Mouse (Mus musculus): ENCODE data around the gene Lima1. TPM values are rescaled to one million over a fixed set of nuclear protein-coding genes. Genes with fewer than 3 reads are reported as not detected.
A peak's percentile ranks its signal among the peaks of the same experiment; 100 is the strongest.
"Not testable (repeated sequence)": the region's sequence is repeated elsewhere in the genome, so short reads cannot be mapped to it uniquely, and the experiment has no call there.

Gene Lima1
- polyA plus RNA-seq, 1 experiment from 2014 or later: 65.4 TPM

DNA sequence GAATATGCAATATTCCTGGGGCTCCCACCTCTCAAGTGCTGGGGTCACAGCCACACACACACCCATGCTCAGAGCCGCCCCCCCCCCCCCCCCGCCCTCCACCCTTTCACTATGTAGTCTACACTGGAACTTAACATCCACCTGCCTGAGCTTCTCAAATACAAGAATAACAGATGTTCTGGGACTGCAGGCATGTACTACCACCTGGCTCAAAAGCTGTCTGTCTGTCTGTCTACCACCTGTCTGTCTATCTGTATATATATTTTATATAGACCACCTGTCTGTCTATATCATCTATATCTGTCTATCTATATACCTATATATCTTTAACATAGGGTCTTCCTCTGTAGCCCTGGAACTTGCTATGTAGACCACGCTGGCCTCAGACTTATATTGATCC lies 16.1 kb upstream of the Lima1 start:
- Histone ChIP-seq H3K4me3 (no peak overlapping the region), H3K36me3 (replicated peaks) (no peaks in the 10 kb centered on the region), H3K4me1 (peaks cover 12% of the 10 kb centered on the region), H3K27ac (replicated peaks) (no peak overlapping the region), H3K9me3 (no peaks in the 10 kb centered on the region), H3K27me3 (replicated peaks; ENCODE audit: low read depth, poor library complexity, severe bottlenecking) (no peaks in the 10 kb centered on the region)
- no peak for DNase-seq (ENCODE audit: low spot score)
- WGBS: 70% methylated on average over 3 of the region's 3 CpGs

DNA sequence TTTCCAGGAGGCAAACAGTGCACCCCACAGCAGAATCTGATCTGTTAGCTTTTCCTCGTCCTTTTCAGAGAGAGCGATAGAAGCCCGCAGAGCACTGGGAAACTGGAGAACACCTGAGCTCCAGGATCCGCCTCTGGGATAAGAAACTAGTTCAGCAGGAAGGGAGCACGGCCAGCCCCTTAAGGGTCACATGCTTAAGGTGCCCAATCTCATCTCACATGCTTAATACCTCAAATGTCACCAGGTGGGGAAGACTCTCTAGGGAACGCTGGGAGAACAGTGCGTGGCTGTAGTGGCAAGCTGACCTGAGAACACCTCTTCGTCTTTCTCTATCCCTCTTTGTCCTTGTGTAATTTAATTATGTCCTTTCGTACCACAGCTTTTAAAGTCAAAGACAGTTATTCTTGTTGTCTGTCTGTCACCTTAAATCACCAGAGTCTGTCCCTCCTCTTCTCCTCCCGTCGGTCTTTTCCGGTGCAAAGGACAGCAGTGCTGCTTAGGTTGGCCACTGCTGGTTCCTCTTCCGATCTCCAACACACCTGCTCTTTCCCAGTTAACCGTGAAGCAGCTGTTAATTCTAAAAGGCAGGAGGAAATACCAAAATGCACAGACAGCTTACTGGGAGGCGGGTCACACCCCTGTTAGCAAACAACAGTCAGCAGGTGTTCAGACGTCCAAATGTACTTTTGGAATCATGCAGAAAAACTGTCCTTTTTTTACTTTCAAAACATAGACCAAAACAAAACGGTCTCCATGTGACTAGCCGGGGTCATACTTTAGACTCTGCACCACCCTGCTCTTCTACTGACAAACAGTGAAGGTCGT lies 15.4 kb upstream of the Lima1 start:
- Histone ChIP-seq H3K36me3 (replicated peaks) (no peaks in the 10 kb centered on the region), H3K27me3 (replicated peaks; ENCODE audit: low read depth, poor library complexity, severe bottlenecking) (no peaks in the 10 kb centered on the region), H3K4me1 (peaks cover 12% of the 10 kb centered on the region), H3K4me3 (no peak overlapping the region), H3K9me3 (no peaks in the 10 kb centered on the region), H3K27ac (replicated peaks) (no peak overlapping the region)
- peak; percentile 19 for DNase-seq (ENCODE audit: low spot score)
- 53% methylated on average over 19 of the region's 19 CpGs for WGBS

DNA sequence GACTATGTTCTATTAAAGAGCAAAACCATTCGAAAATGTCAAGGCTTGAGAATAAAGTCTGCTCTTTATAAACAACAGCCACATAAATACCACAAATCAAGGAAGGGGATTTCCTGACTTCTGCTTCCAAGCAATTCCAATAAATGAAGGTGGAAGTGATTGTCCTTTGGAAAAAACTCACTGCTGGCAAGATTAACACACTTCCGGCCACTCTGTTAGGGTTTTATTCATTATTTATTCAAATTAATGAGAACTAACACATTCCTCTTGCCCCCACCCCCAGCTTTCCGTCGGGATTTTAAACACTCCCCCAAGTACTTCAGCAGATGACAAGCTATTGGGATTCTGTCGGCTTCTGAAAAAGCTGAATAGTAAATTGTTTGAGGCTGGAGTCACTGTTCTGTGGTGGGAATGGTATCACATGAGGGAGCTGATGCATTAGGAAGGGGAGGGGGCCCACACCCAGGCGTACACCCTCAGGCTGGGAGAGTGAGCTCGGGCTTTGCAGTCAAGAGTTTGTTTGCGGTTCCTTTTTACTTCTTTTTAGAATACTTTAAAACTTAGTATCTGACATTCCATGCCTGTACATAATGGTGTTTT lies 14.1 kb upstream of the Lima1 start:
- no peaks in the 10 kb centered on the region for H3K36me3 ChIP-seq (replicated peaks)
- DNase-seq (ENCODE audit: low spot score): no peak
- WGBS: 60% methylated on average over 8 of the region's 8 CpGs
- H3K27ac ChIP-seq (replicated peaks): no peak overlapping the region
- H3K4me1 ChIP-seq: peaks cover 12% of the 10 kb centered on the region
- H3K4me3 ChIP-seq: no peak overlapping the region
- H3K9me3 ChIP-seq: no peaks in the 10 kb centered on the region
- H3K27me3 ChIP-seq (replicated peaks; ENCODE audit: low read depth, poor library complexity, severe bottlenecking): no peaks in the 10 kb centered on the region

DNA sequence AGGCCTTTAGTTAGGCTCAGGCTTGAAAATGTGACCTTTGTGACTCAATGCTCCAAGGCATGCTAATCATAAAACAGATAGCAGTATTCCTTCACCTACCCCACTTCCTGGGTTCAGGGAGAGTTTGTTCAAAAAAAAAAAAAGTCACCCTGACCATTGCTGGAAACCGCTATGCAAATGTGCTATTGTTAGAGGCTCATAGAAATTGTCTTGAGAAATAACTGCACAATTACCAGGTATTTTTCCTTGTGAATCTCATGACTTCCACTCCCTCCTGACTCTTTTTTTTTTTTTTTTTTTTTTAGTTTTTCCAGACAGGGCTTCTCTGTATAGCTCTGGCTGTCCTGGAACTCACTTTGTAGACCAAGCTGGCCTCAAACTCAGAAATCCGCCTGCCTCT lies 11.9 kb upstream of the Lima1 start:
- not testable (repeated sequence) for DNase-seq (ENCODE audit: low spot score); H3K27me3 ChIP-seq (replicated peaks; ENCODE audit: low read depth, poor library complexity, severe bottlenecking); H3K36me3 ChIP-seq (replicated peaks); H3K4me3 ChIP-seq; H3K9me3 ChIP-seq; H3K27ac ChIP-seq (replicated peaks)
- H3K4me1 ChIP-seq: peaks cover 12% of the 10 kb centered on the region
- 94% methylated on average over 2 of the region's 2 CpGs for WGBS

DNA sequence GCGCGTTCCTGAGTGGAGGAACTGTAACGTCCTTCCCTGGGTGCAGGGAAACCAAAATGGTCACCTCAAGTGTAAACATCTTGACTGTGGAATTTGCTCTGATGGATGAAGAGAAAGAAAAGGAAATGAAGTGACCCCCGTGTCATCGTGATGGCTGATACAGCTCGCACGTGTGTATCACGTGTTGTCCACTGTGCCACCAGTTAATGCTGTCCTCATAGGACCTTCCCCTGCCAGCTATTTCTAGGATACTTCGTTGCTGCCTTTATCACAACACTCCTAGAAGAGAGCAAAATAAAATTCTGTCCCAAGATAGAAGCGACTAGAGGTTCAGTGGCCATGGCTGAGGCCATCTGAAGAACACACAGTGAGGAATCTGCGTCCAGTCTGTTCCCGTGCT lies 8.8 kb upstream of the Lima1 start:
- 89% methylated on average over 12 of the region's 12 CpGs for WGBS
- H3K4me1 ChIP-seq: no peaks in the 10 kb centered on the region
- H3K27ac ChIP-seq (replicated peaks): no peak overlapping the region
- H3K36me3 ChIP-seq (replicated peaks): no peaks in the 10 kb centered on the region
- no peak overlapping the region for H3K4me3 ChIP-seq
- H3K27me3 ChIP-seq (replicated peaks; ENCODE audit: low read depth, poor library complexity, severe bottlenecking): no peaks in the 10 kb centered on the region
- DNase-seq (ENCODE audit: low spot score): no peak
- H3K9me3 ChIP-seq: no peaks in the 10 kb centered on the region

DNA sequence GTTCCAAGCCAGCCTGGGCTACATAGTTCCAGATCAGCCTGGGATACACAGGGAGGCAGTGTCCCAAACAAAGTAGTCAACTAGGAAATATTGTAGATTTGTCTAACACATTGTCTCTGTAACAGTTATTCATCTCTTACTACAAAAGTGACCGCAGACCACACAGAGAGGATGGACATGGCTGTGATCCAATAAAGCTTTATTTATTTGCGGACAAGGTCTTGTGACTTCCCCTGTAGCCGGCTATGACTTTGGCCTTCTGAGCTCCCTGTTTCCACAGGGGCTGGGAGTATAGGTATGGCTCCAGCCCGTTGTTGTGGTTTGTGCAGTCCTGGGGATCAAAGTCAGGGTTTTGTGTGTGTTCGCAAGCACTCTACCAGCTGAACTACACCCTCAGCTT lies 3.3 kb upstream of the Lima1 start:
- Histone ChIP-seq H3K27ac (replicated peaks) (no peak overlapping the region), H3K4me1 (peaks cover 16% of the 10 kb centered on the region), H3K4me3 (no peak overlapping the region), H3K27me3 (replicated peaks; ENCODE audit: low read depth, poor library complexity, severe bottlenecking) (peaks cover 15% of the 10 kb centered on the region), H3K36me3 (replicated peaks) (no peaks in the 10 kb centered on the region), H3K9me3 (no peaks in the 10 kb centered on the region)
- WGBS: 93% methylated on average over 5 of the region's 5 CpGs
- no peak for DNase-seq (ENCODE audit: low spot score)

DNA sequence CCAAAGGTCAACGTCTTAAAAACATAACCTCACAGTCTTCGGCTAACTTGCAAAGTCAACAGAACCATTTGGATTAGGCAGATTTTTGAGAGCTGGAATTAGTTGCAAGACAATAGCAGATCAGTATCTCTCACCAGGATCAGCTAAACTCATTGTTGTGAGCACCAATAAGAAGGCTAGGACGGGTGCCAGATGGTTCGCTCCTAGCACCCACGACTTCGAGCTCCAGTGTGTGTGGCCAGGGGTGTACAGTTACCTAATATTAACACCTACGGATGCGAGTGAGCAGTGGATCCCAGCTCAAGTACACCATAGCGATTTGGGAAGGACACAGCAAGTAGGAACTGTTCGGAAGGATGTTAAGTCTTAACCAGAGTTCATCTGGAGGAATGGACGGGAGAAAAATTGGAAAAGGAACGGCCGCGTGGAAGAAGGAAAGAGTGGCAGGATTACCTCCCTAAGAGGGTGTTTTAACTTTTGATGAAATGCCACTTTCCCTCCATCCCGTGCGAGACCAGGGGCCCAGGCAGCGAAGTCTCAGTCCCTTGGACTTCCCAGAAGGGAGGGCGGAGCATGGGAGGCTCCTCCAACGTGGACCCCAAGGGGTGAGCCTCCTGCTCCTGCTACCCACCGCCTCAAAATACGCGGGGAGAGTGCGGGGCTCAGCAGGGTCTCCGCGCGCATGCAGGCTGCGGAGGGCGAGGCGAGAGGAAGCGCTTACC lies 483 bp downstream of the Lima1 start:
- DNase-seq (ENCODE audit: low spot score): no peak
- Histone ChIP-seq H3K36me3 (replicated peaks) (no peaks in the 10 kb centered on the region), H3K27me3 (replicated peaks; ENCODE audit: low read depth, poor library complexity, severe bottlenecking) (peaks cover 22% of the 10 kb centered on the region), H3K9me3 (no peaks in the 10 kb centered on the region), H3K27ac (replicated peaks) (peak overlapping the region; percentile 75), H3K4me3 (peak overlapping the region; percentile 84), H3K4me1 (peaks cover 16% of the 10 kb centered on the region)
- 5% methylated on average over 30 of the region's 30 CpGs for WGBS

DNA sequence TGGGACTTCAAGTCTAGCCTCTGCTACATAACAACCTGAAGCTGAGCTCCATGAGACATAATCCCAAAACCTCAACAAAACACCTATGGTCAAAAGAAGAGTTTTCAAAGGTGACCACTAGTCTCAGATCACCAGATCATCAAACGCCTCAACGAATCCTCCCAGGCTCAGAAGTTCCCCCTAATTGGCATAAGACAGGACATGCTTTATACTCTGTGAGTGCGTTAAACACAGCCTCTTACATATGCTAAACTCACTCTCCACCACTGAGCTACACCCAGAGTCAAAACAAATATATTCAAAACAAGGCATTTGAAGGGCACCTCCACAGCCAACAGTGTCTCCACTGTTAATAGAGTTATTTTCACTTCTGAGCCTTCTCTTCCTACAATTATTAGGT lies 2.7 kb downstream of the Lima1 start:
- no peak overlapping the region for H3K4me3 ChIP-seq
- WGBS: 83% methylated on average over 3 of the region's 3 CpGs
- no peak for DNase-seq (ENCODE audit: low spot score)
- H3K27ac ChIP-seq (replicated peaks): no peak overlapping the region
- peaks cover 16% of the 10 kb centered on the region for H3K4me1 ChIP-seq
- H3K36me3 ChIP-seq (replicated peaks): no peaks in the 10 kb centered on the region
- H3K27me3 ChIP-seq (replicated peaks; ENCODE audit: low read depth, poor library complexity, severe bottlenecking): peaks cover 22% of the 10 kb centered on the region
- no peaks in the 10 kb centered on the region for H3K9me3 ChIP-seq

DNA sequence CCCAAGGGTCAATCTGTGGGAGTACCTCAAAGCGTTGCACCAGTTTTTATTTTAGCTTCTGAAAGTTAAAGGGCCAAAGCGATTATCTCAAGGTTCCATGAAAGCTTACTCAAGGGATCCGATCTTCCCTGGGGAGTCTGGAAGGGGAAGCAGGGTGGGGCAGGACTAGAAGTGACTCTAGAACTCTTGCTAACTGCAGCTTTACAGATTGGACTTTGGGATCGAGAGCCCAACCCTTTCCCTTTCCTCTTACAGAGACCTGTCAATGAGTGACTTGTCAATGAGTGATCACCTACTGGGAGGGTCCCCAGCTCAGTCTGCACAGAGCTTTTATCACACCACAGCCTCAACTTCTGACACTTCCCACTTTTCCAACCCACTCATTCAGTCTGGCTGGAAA lies 7.6 kb downstream of the Lima1 start:
- WGBS: 86% methylated on average over 4 of the region's 4 CpGs
- Histone ChIP-seq H3K9me3 (no peaks in the 10 kb centered on the region), H3K36me3 (replicated peaks) (no peaks in the 10 kb centered on the region), H3K27ac (replicated peaks) (no peak overlapping the region), H3K4me1 (peaks cover 9% of the 10 kb centered on the region), H3K4me3 (no peak overlapping the region), H3K27me3 (replicated peaks; ENCODE audit: low read depth, poor library complexity, severe bottlenecking) (no peaks in the 10 kb centered on the region)
- DNase-seq (ENCODE audit: low spot score): no peak

DNA sequence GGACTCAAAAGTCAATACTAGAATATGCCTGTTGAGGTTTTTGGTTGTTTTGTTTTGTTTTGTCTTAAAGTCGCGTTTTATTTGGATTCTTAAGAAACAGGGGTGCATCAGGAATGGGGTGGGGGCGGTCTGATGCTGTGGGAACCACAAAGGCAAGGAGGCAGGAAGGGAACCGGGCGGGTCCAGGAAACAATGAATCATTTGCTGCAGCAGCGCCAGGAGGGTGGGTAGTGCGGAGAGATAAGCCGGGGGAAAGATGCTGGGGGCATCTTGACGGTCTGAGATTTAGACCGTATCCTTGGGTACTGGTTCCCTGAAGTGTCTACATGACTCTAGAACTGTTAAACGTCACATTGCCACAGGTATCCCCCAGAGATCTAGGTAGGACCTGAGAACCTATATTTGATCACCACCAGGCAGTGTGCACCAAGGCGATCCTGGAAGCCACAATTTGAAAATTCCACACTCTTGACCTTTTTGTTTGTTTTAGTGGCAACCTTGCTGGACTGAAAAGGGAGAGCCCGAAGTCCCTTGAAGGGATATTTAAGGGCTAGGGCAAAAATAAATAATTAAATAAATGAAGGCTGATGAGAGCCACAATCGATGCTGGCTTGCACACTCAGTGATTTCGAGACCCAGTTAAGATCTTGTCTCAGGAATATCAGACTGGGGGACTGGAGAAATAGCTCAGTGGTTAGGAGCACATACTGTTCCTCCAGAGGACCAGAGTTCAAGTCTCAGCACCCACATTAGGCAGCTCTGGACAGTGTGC lies 8.6 kb downstream of the Lima1 start:
- H3K36me3 ChIP-seq (replicated peaks): no peaks in the 10 kb centered on the region
- no peak for DNase-seq (ENCODE audit: low spot score)
- H3K4me1 ChIP-seq: peaks cover 14% of the 10 kb centered on the region
- 74% methylated on average over 15 of the region's 15 CpGs for WGBS
- no peaks in the 10 kb centered on the region for H3K27me3 ChIP-seq (replicated peaks; ENCODE audit: low read depth, poor library complexity, severe bottlenecking)
- H3K27ac ChIP-seq (replicated peaks): no peak overlapping the region
- H3K4me3 ChIP-seq: no peak overlapping the region
- no peaks in the 10 kb centered on the region for H3K9me3 ChIP-seq

DNA sequence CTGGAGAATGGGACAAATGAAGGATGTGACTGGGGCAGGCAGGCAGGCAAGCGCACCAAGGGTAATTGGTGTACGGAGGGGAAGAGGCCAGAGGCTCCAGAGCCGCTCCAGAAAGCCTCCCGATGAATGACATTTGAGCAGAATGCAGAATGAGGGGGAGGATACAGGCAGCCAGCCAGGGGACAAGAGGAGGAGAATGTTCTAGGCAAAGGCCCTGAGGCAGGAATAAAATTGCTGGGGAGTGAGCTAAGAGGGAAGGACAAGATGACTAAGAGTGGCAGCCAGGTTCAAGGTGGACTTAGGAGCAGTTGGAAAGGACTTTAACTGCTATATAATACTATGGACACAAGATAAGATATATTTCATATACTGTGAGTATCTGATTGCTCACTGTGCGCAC lies 9.3 kb downstream of the Lima1 start:
- H3K36me3 ChIP-seq (replicated peaks): no peaks in the 10 kb centered on the region
- no peak overlapping the region for H3K4me3 ChIP-seq
- peaks cover 15% of the 10 kb centered on the region for H3K4me1 ChIP-seq
- H3K27me3 ChIP-seq (replicated peaks; ENCODE audit: low read depth, poor library complexity, severe bottlenecking): no peaks in the 10 kb centered on the region
- no peaks in the 10 kb centered on the region for H3K9me3 ChIP-seq
- no peak overlapping the region for H3K27ac ChIP-seq (replicated peaks)
- 59% methylated on average over 5 of the region's 5 CpGs for WGBS
- DNase-seq (ENCODE audit: low spot score): no peak

DNA sequence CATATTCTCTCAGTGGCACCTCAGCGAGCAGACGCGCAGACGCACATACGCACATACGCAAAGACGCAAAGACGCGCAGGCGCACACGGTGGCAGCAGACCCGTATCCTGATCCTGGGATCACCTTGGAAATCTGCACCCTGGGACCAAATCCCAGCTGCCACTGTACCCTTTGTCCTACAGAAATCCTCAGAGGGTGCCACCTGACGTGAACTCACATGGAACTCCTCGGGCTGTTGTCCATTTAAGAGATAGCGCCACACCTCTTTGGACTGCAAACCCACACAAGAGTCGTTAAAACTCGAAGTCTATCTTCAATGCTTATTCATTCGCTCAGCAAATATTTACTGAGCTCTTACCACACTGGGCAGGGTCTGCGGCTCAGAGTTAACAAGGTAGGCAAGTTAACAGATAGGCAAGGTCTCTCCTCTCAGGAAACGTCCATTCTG lies 9.7 kb downstream of the Lima1 start:
- no peak for DNase-seq (ENCODE audit: low spot score)
- WGBS: 90% methylated on average over 20 of the region's 20 CpGs
- Histone ChIP-seq H3K4me1 (peaks cover 15% of the 10 kb centered on the region), H3K27me3 (replicated peaks; ENCODE audit: low read depth, poor library complexity, severe bottlenecking) (no peaks in the 10 kb centered on the region), H3K27ac (replicated peaks) (no peak overlapping the region), H3K36me3 (replicated peaks) (no peaks in the 10 kb centered on the region), H3K9me3 (no peaks in the 10 kb centered on the region), H3K4me3 (no peak overlapping the region)
